Mouse (Mus musculus): ENCODE data around the gene Txnrd3.

Gene Txnrd3

GRCm38 (mm10) chr6:89655011-89655410 is 11.2 kb downstream of the Txnrd3 start:
- no peak for DNase-seq (ENCODE audit: low spot score)

GRCm38 (mm10) chr6:89658342-89658741 is 14.6 kb downstream of the Txnrd3 start:
- DNase-seq (ENCODE audit: low spot score) = no peak

- no peak for DNase-seq (ENCODE audit: low spot score)
Measured at GRCm38 (mm10) chr6:89658931-89659330, 15.1 kb downstream of the Txnrd3 start.

GRCm38 (mm10) chr6:89659692-89660423 is 16.1 kb downstream of the Txnrd3 start:
- peak; percentile 71 for DNase-seq (ENCODE audit: low spot score)

GRCm38 (mm10) chr6:89660490-89660889 is 16.7 kb downstream of the Txnrd3 start:
- DNase-seq (ENCODE audit: low spot score) = no peak

GRCm38 (mm10) chr6:89662521-89662920 is 18.7 kb downstream of the Txnrd3 start:
- DNase-seq (ENCODE audit: low spot score) = no peak

- no peak for DNase-seq (ENCODE audit: low spot score)
Measured at GRCm38 (mm10) chr6:89665155-89665554, 21.4 kb downstream of the Txnrd3 start.

- no peak for DNase-seq (ENCODE audit: low spot score)
Measured at GRCm38 (mm10) chr6:89665667-89666066, 21.9 kb downstream of the Txnrd3 start.

- DNase-seq (ENCODE audit: low spot score) = no peak
Measured at GRCm38 (mm10) chr6:89666976-89667375, 23.2 kb downstream of the Txnrd3 start.

- no peak for DNase-seq (ENCODE audit: low spot score)
Measured at GRCm38 (mm10) chr6:89669556-89669955, 25.8 kb downstream of the Txnrd3 start.

- no peak for DNase-seq (ENCODE audit: low spot score)
Measured at GRCm38 (mm10) chr6:89671431-89671830, 27.6 kb downstream of the Txnrd3 start.

GRCm38 (mm10) chr6:89672641-89673040 is 28.9 kb downstream of the Txnrd3 start:
- DNase-seq (ENCODE audit: low spot score) = no peak

GRCm38 (mm10) chr6:89673135-89673780 is 29.5 kb downstream of the Txnrd3 start:
- DNase-seq (ENCODE audit: low spot score) = no peak

GRCm38 (mm10) chr6:89678522-89678921 is 34.7 kb downstream of the Txnrd3 start:
- no peak for DNase-seq (ENCODE audit: low spot score)

- peak; percentile 82 for DNase-seq (ENCODE audit: low spot score)
Measured at GRCm38 (mm10) chr6:89679291-89679835, 35.6 kb downstream of the Txnrd3 start.

- peak; percentile 92 for DNase-seq (ENCODE audit: low spot score)
Measured at GRCm38 (mm10) chr6:89680155-89680554, 36.4 kb downstream of the Txnrd3 start.

GRCm38 (mm10) chr6:89684231-89684630 is 40.4 kb downstream of the Txnrd3 start:
- no peak for DNase-seq (ENCODE audit: low spot score)

- no peak for DNase-seq (ENCODE audit: low spot score)
Measured at GRCm38 (mm10) chr6:89687100-89687499, 43.3 kb downstream of the Txnrd3 start.

- no peak for DNase-seq (ENCODE audit: low spot score)
Measured at GRCm38 (mm10) chr6:89706624-89707023, 62.8 kb downstream of the Txnrd3 start.

- DNase-seq (ENCODE audit: low spot score) = no peak
Measured at GRCm38 (mm10) chr6:89707240-89707639, 63.5 kb downstream of the Txnrd3 start, which contains the start of gene Vmn1r40. Gene Vmn1r40, plus strand, starts transcription at chr6:89707540.

- no peak for DNase-seq (ENCODE audit: low spot score)
Measured at GRCm38 (mm10) chr6:89718051-89718450, 74.3 kb downstream of the Txnrd3 start.

Data from embryo, embryonic 10 days (tissue).